Mouse (Mus musculus) adrenal gland, adult (tissue): ENCODE results near the gene Adgrf3.

Experiments used
- DNase-seq, 2 experiments: peaks; one replicate each; pipeline ENCODE4 v3.0.0; 2022 to 2023; ENCODE audit warnings: low spot score in 1 of 2; ENCODE audit not compliant: inconsistent age in 2 of 2

Adgrf3 gene

DNA sequence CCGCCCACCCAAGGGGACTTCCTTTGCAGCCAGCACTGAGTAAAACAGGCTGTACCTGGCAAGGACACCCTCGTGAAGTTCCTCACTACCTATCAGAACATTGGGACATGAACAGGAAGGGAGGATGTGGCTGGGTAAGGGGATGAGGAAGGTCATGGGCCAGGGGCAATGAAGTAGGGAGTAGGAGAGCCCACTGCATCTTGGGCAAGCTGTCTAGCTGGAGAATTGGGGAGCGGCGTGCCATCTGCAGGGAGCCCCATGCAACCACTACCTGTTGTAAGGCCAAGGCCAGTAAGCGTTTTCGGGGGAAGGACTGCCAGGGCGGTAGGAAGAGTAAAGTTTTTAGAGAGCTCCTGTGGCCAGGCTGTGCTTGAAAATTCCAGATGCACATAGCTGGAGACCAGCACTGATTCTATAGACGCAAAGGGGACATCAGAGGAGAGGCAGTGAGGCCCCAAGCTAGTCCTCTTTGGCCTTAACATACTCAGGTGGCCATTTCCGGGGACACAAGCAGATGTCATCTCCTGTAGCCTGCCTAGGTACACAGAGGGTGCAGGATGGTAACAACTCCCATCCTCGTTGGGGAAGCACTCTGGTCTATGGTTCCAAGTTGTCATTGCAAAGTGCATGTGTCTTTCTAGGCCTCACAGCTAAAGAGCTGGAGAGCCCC lies 2.2 kb downstream of the Adgrf3 start:
- no peak for DNase-seq

DNA sequence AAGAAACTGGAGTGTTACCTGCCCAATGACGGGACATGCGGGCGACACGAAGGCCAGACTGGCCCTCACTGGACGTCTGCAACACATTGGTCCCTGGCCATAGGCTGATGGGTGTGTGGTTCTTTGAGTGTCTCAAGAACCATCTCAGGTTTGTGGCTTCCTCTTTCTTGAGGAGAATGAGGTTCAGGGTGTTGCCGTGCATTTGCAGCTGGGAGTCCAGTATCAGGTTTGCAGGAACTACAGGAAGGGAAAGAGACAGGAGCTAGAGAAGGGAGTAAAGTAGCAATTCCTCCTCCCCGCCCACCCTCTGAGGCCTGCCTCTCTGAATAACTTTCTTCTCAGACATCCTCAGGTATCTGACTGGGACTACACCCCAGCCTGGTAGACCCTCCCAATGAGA lies 3.3 kb downstream of the Adgrf3 start:
- no peak for DNase-seq

DNA sequence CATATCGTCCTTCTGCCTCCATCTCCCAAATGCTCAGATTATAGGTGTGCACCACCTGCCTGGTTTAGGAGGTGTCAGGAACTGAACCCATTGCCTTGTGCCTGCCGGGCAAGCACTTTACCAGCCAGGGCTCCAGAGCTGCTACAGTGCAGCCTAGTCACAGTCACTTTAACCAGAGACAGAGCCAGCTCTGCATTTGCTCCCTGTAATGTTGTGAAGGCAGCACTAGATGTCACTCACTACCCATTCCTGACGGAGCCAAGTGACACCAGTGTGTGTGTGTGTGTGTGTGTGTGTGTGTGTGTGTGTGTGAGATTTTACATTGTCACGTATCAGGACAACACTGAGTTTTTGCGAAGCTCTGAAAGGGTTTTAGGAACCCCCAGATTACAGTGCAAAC lies 4.0 kb downstream of the Adgrf3 start:
- peak; percentile 21 to 67 for DNase-seq

DNA sequence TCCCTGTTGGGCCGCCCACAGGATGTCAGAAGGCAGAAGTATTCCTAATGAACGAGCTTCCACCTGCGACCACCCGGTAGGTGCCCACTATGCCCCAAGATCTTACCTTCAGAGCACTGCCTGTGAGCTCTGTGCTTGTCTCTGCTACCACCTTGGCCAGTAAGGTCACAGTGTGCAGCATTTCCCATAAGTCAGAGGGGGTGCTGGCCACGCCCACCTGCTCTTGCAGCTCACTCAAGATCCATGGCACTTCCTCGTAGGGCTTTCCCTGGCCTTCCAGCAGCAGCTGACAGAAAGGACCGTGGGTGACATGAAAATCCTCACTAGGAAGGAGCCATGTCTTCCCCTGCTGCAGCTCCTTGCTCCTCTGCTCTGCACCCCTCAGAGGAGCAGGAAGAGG lies 7.3 kb downstream of the Adgrf3 start:
- peak in 1 of 2 experiments; percentile 12 for DNase-seq

DNA sequence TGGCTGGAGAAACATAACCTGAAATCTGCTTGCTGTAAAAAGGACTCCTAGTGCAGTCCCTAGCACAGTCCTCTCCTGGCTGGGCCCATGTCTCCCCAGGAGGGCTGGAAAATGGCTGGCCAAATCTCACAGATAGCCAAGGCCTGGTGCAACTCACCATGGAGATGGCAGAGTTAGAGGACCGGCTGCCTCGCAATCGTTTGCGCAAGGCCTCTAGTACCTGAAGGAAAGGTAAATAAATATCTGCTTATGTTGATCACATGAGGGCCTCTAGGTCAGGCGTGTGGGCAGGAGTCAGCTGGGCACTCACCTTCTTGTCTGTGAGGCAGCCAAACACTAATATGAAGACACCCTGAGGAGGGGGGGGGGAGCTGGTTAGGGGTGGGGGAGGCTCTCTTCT lies 10.2 kb downstream of the Adgrf3 start:
- DNase-seq: no peak

DNA sequence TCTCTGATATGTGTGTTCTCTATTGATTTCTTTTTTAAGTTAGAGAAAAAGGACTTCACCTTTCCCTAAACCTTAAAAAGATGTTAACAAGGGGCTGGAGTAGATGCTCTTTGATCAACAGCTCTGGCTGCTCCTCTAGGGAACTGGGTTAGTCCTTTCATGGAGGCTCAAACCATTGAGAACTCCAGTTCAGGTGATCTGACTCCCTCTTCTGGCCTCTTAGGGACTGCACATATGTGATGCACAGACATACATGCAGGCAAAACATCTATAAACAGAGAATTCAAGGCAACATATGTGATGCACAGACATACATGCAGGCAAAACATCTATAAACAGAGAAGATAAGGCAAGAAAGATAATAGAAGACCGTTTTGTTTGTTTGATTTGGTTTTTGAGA lies 13.1 kb downstream of the Adgrf3 start:
- DNase-seq: peak in 1 of 2 experiments; percentile 26

DNA sequence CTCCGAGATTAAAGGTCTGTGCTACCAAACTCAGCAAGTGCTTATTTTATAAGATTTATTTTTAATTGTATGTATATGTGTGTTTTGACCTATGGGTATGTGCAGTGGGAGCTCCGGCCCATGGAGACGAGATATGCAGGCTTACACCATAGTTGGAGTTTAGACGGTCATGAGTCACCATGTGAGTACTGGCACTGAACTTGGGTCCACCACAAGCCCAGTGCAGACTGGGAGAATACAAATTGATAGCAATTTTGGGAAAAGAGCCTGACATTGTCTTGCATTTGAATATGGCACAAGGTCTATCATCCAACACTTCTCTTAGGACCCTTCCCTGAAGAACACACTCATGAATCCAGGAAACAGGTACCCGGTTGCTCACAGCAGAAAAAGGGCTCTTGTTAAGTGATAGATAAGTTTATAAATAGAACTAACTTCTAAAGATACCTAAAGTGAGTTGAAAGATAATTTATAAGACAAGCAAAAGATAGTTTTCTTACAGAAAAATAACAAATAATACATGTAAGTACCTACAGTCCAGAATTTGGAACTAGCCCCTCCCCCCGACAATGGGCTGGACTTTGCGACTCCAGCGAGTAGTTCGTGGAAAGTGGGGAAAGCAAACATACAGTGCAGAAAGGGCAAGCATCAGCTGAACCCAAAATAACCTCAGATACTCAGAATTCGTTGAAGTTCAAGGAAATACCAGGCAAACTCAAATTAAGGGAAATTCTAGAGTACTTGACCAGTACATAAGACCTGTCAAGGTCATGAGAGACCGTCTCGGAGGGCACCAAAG lies 17.6 kb downstream of the Adgrf3 start:
- peak in 1 of 2 experiments; percentile 23 for DNase-seq

DNA sequence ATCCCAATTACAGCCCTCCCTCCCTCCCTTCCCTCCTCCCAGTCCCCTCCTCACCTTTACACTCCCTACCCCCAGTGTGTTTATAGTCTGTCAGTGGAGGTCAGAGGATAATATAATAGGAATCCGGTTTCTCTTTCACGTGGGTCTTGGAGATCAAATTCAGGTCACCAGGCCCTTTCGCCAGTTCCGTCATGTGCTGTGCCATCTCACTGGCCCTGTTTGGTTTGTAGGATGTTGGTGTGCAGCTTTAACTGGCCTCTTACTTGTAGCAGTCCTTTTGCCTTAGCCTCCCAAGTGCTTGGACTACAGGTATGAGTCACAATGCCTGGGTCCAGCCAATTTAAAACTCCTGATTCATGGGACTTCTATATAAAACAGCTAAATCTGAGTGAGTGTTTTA lies 29.7 kb downstream of the Adgrf3 start:
- DNase-seq: no peak

DNA sequence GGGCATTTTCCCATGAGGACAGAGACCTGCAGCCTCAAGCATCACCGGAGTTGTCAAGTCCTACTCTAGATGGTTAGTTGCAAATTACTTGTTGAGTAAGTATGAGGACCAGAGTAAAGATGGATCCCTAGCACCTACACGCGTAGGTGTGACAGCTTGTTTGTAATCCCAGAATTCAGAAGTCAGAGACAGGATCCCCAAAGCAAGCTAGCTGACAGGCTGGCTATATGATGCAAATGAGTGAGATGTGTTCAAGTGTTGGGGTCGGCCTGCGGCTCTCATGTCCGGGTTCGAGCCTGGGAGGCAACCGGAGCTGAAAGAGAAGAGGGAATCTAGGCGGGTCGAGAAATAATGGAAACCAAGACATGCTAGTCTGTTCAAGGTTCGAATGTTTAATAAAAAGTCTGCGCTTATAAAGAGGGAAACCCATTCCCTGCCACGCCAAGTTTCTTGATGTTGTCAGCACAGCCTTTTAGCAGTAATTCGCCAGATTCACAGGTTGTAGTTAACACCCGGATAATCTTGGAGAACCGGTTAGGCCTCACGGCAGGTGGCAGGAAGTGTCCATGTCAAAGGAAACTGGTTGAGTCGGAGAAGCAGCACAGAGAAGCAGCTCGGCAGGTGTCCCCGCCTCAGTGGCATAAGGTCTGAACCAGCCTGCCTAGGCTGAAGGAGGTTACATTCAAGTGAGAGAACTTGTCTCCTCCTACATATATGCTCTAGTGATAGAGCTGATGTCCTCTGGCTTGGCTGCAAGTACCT lies 32.4 kb downstream of the Adgrf3 start:
- no peak for DNase-seq

DNA sequence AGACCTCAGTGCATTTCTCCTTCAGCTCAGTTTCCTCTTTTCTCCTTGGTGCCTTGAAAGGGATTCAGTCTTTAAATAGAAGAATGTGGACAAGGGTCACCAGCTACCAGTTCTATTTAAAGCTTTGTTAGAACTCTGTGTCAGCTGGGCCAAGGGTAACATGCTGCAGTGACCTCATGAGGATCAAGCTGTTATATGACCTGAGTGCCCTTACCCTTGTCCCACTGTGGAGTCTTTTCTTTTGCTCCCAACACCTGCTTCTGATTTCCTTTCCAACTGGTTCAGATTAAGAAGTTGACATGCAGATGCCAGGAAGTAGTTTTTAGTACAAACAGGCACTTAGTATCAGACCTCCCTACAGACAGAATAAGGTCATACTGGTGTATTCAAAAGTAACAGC lies 33.4 kb downstream of the Adgrf3 start:
- peak in 1 of 2 experiments; percentile 58 for DNase-seq

DNA sequence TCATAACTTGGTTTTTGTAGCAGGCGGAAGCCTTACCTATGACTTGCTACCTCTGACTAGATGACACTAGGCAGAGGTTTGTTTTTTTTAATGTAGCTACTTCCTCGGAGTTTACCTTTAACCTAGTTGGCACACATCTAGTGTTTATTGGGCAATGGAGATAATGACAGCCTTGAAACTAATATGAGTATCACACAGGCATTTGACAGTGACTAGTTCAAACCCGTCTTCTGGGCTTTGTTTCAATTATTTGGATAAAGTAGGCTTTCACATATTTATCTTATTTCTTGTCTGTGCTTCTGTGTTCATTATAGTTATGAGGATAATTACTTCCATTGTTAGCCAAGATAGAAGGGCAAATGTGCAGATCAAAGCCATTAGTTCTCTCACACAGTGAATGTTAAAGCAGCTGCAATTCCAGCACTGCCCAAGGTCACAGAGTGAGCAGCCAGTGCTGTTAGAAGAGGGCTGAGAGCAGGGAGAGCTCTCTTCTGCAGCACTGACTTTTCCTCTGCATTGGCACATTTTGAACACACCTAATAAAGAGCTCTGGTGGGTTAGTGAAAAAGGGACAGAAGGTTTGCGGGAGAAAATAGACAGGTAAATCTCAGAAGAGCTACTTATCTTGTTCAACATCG lies 35.1 kb downstream of the Adgrf3 start:
- DNase-seq: peak; percentile 45 to 83

DNA sequence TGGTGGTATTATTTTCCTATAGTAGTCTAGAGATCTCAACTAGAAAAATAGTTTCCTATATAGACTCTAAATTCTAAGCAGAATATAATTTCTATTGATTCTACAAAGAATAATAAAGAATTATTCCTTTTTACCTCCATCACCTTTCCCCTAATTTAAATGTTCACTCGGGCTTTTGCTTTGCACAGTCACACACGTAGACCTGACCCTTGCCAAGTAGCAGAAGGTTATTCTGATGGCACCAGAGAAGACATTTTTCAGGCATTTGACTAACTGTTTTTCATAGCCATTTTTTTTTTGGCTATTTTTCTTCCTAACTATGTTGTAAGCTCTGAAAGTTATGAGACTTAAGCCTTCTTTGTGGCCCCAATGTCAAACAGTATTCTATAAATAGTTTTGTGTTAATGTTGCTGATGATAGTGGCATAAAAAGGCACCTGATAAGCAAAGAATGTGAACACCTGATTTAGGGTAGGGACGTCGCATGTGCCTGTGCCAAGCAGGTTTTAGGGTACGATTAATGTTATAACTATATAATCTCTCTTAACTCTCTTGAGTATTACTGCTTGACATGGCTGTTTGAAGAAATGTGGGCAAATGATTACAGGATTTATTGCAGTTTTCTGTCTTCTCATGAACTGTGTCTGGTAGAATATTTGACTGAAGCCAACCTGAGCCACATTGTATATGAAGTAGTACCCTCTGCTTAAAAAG lies 40.1 kb downstream of the Adgrf3 start:
- DNase-seq: no peak

DNA sequence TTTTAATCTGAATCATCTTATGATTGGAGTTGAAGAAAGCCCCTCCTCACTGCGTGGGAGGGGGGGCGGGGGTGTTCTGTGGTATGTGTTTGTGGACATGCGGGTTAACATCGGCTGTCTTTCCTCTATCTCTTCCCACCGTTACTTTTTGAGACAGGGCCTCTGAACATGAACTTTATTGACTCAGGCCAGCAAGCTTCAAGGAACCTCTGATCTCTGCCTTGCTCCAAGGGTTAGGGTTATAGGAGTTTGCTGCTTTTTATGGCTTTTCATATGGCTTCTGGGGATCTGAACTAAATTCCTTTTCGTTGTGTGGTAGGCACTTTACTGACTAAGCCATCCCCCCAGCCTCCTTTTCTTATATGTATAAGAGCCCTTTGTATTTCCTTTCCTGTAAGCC lies 43.2 kb downstream of the Adgrf3 start:
- DNase-seq: no peak

DNA sequence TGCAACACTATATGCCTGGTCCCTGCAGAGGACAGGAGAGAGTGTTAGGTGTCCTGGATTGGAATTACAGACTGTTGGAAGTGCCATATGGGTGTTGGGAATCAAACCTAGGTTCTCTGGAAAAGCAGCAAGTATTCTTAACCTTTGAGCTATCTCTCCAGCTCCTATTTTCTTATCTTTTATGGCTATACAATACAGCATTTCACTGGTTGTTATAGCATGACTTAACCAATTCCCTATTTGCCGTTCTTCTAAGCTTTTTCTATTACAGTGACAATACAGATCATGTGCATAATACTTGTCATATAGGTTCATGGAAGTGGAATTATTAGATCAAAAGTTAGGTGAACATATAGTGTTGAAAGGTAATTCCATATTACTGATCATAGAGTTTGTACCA lies 43.7 kb downstream of the Adgrf3 start:
- DNase-seq: no peak

DNA sequence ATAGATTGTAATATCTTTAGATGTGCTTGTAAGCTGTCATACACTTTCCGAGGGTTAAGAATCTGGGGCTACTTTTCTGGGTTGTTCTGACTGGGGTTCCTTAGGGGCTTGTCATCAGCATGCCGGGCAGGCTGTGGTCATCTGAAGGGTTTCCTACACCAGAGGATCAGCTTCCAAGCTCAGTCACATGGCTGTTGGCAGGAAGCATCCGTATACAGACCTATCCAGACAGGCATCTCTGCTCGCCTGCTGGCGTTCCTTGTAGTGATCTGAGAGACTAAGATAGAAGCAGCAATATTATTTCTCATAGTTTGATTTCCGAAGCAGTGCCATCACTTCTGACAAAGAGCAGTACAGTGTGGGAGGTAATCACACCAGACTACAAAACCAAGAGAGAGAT lies 45.9 kb downstream of the Adgrf3 start:
- no peak for DNase-seq

DNA sequence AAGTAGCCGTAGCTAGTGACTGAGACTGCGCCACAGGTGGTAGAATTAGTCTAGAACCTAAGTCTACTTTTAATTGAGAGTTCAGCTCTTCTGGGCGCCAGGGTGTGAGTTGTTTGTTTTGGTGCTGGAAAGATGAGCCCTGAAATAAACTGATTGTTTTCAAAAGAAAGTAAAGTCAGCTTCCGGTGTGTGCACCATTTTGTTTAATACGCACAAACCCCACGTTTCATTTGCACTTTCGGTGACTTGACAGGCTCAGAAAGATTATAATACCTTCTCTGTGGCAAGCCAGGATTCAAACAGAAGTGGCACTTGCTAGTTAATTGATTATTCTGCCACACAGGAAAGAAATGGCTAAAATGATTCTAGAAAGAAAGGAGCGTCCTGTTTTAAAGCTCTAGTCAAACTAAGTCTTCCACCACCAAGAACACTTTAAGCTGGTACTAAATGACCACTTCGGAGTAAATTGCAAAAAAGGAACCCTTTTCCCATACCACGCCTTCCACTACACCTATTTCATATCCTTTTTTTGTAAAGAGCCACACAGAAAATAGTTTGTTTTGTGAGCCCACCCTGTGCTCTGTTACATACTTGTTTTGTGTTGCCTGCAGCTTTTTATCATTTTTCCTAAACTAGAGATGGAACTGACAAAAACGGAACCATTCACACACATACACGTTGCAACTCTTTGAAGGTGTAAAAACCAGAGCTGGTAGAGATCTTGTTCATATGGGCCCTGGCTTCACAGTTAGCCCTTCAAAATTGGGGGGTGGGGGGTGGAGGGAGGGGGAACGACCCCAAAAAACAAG lies 49.5 kb downstream of the Adgrf3 start:
- DNase-seq: no peak

DNA sequence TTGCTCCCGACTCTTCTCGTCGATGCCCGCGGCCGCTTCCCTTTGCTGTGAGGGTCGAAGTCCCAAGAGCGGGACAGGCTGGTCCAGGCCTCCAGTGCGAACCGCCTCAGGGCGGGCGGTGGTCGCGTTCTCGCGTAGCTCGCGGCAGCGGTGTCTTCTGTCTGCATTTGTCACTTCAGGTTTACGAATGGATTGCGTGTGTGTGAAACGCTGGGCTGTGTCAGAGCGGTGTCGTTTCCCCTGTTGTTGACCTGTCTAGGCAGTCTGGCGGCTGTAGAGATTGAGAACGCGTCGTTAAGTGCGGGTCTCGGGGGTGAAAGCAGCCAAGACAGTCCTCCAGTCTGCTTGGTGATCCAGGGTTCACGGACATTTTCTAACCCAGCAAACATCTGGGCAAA lies 50.1 kb downstream of the Adgrf3 start:
- no peak for DNase-seq

DNA sequence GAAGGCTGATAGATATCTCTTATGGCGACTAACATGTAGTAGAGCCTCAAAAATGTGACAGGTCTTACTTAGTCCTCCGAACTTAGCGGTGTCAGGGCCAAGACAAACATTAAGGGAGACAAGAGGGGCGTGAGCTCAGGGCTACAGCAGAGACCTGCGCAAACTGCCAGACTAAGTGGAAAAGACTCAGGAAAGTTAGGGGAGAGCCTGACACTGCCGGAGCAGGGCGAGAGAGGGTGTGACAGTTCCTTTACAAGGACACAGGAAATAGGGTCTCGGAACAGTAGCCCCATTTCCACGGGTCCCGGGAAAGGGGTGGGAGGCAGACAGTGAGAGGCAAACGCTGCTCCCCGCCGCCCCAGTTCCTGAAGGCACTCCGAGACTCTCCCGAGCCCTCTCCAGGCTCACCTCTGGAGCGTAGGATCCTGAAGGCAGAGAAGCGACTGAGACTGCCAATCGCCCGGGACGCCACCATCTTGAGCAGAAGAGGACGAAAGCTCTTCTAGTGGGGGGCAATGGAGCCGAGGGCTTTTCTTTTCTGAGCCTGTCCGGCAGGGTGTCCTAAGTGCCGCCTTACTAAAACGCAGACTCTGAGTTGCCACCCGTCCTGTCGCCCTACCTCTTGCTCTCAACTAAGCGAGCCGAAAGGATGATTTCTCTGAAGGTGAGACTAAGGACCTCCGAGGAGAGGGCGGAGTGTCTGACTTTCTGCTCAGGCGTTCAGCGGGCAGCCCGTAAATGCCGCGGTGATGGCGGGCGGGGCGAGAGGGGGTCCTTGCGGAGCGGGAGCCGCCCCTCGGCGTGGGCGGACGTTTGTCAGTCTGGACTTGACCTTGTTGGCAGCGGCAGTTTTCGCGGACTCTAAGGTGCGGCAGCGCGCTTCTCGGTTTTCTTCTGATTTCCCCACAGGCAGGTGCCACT lies 50.8 kb downstream of the Adgrf3 start, which contains the start of the genes Hadha and Hadhb:
Gene Hadha, minus strand, starts transcription at position 689 of the 921 bp plus-strand sequence.
Gene Hadhb, plus strand, starts transcription at position 775 of the 921 bp plus-strand sequence.
- peak; percentile 94 to 99 for DNase-seq

DNA sequence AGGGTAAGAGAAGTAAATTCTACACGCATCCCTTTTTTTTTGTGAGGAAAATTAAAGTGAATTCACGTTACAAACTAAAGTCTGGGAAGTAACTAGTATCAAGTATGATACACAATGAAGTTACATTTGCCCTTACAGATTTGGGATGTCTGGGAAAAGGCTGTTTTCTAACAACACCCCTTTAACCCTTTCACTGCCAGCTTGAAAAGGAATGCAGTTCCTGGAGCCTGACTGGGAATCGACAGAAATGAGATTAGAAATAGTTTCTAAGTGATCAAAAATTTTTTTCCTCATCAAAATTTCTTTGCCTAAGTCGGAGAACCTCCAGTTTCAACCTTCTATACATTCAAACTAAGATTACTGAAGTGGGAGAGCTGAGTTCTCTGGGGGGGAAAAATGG lies 51.5 kb downstream of the Adgrf3 start:
- DNase-seq: no peak
